Mouse (Mus musculus) right cerebral cortex, postnatal 36 days (tissue): ENCODE measurements around the gene Gm28891.
"Not testable (repeated sequence)": the region's sequence is repeated elsewhere in the genome, so short reads cannot be mapped to it uniquely, and the experiment has no call there.

Experiments used
- DNase-seq, 2 experiments: peaks; one replicate each; pipeline ENCODE4 v3.0.0; 2022; ENCODE audit warnings: low spot score in 2 of 2, mixed read lengths in 1 of 2

Gene Gm28891

DNA sequence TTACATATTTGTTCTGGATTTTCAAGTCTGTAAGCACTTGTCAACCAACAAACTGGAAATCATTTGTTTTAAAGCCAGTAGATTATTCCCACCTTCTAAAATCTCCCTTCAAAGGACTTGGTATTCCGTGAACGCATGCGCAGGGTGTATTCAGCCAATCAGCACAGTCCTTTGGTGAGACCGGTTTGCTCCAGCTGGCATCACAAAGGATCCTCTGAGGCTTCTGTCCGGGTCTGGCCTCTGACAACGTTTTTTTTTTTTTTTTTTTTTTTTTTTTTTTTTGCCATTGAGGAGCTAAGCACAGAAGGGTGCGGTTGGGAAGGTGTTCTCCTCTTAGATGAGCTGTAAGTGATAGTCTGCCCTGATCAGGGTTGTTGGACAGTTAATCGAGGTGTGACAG, at the start of gene Gm28891:
Gene Gm28891 (plus strand): TSS at position 301 of the 400 bp plus-strand sequence.
- DNase-seq = not testable (repeated sequence)
